Mouse (Mus musculus): ENCODE measurements around the gene Msto1. TPM values are rescaled to one million over a fixed set of nuclear protein-coding genes. Genes with fewer than 3 reads are reported as not detected.
"Not testable (repeated sequence)": the region's sequence is repeated elsewhere in the genome, so short reads cannot be mapped to it uniquely, and the experiment has no call there.

Gene Msto1
- polyA plus RNA-seq, 1 experiment from 2014 or later = 44.7 TPM

- not testable (repeated sequence) for H3K9ac ChIP-seq (replicated peaks); H3K4me2 ChIP-seq (replicated peaks); H3K27me3 ChIP-seq; ATAC-seq; H3K27ac ChIP-seq; H3K4me1 ChIP-seq (replicated peaks); H3K4me3 ChIP-seq (replicated peaks); H3K9me3 ChIP-seq
- 95% methylated on average over 4 of the region's 4 CpGs for WGBS
- H3K36me3 ChIP-seq = peaks cover 16% of the 10 kb centered on the region; the same call in 1 of the 2 replicates
Measured at GRCm38 (mm10) chr3:88882536-88882935, 31.3 kb downstream of the Msto1 start.

DNA sequence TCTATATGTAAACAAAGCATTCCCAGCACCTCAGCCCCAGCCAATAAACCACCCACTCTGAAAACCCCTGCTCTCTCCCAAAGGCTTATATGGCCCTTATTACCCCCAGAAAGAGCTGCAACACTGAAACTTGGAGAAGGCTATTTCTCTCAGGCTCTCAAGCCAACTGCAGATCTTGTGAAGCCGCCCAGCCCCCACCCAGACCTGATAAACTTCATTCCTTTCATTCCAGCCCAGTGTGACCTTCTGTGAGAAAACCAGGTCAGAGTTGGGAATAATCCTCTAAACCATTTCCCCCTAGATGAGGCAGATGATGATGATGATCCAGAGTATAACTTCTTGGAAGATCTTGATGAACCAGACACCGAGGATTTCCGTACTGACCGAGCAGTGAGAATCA is 45.4 kb downstream of the Msto1 start:
- not testable (repeated sequence) for H3K4me2 ChIP-seq (replicated peaks); H3K27ac ChIP-seq; H3K9ac ChIP-seq (replicated peaks); H3K9me3 ChIP-seq; H3K4me3 ChIP-seq (replicated peaks); H3K4me1 ChIP-seq (replicated peaks); H3K27me3 ChIP-seq; ATAC-seq
- H3K36me3 ChIP-seq = peaks cover 29% of the 10 kb centered on the region
- 94% methylated on average over 2 of the region's 4 CpGs for WGBS

- not testable (repeated sequence) for H3K9ac ChIP-seq (replicated peaks); H3K9me3 ChIP-seq; H3K27me3 ChIP-seq; H3K27ac ChIP-seq; H3K4me1 ChIP-seq (replicated peaks); H3K4me2 ChIP-seq (replicated peaks); H3K4me3 ChIP-seq (replicated peaks); ATAC-seq
- no CpG with 5 or more reads among the region's 8 CpGs for WGBS
- peaks cover 40% of the 10 kb centered on the region for H3K36me3 ChIP-seq
Measured at GRCm38 (mm10) chr3:88867177-88867576, 46.6 kb downstream of the Msto1 start.

- no CpG with 5 or more reads among the region's 3 CpGs for WGBS
Measured at GRCm38 (mm10) chr3:88866735-88867134, 47.1 kb downstream of the Msto1 start.

DNA sequence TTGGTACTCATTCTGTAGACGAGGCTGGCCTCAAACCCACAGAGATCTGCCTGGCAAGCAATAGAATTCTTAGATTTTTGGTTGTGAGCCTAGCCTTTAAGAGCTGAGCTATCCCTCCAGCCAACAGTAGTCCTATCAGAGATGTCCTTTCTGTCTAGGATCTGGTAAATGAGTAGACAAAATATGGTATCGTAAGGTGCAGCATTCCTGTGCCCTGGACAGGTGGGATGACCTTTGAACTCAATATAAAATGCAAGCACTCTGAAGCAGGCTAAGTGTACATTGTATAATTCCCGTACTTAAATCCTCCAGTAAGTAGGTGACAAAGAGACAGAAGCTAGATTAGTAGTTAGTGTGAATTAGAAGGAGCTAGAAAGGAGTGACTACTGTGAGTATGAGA is 51.7 kb downstream of the Msto1 start:
- peaks cover 87% of the 10 kb centered on the region for H3K36me3 ChIP-seq
- no peaks in the 10 kb centered on the region for H3K27me3 ChIP-seq
- no peaks in the 10 kb centered on the region for H3K9me3 ChIP-seq
- ATAC-seq = no peak
- H3K4me3 ChIP-seq (replicated peaks) = no peak overlapping the region
- no peak overlapping the region for H3K9ac ChIP-seq (replicated peaks)
- no peak overlapping the region for H3K27ac ChIP-seq
- WGBS = 95% methylated on average over 3 of the region's 3 CpGs
- no peaks in the 10 kb centered on the region for H3K4me1 ChIP-seq (replicated peaks)
- H3K4me2 ChIP-seq (replicated peaks) = no peak overlapping the region

More at GRCm38 (mm10) chr3:88866735-88867134, 47.1 kb downstream of the Msto1 start:
- H3K4me2 ChIP-seq (replicated peaks); H3K27me3 ChIP-seq; H3K4me3 ChIP-seq (replicated peaks); H3K9me3 ChIP-seq; H3K9ac ChIP-seq (replicated peaks); ATAC-seq; H3K27ac ChIP-seq; H3K4me1 ChIP-seq (replicated peaks): not testable (repeated sequence)
- peaks cover 45% of the 10 kb centered on the region for H3K36me3 ChIP-seq

- 97% methylated on average over 6 of the region's 6 CpGs for WGBS
- no peak for ATAC-seq
Measured at GRCm38 (mm10) chr3:88855837-88856236, 58.0 kb downstream of the Msto1 start.

More at GRCm38 (mm10) chr3:88855837-88856236, 58.0 kb downstream of the Msto1 start:
- no peak overlapping the region for H3K9ac ChIP-seq (replicated peaks)
- peaks cover 67% of the 10 kb centered on the region for H3K36me3 ChIP-seq
- H3K9me3 ChIP-seq = no peaks in the 10 kb centered on the region
- no peak overlapping the region for H3K27ac ChIP-seq
- no peaks in the 10 kb centered on the region for H3K27me3 ChIP-seq
- H3K4me3 ChIP-seq (replicated peaks) = no peak overlapping the region
- H3K4me1 ChIP-seq (replicated peaks) = no peaks in the 10 kb centered on the region
- H3K4me2 ChIP-seq (replicated peaks) = no peak overlapping the region

Other genes starting within 250 kb of the Msto1 start
- gene Khdc4, start 228.2 kb downstream of the Msto1 start, polyA plus RNA-seq (2015; fragmentation: Nextera tagmentation; extraction: Ambion mirVana) = 102 and 105 TPM in 2 replicates
- gene Rit1, start 197.2 kb downstream of the Msto1 start, polyA plus RNA-seq (2015; fragmentation: Nextera tagmentation; extraction: Ambion mirVana) = 51.1 and 52.1 TPM in 2 replicates
- gene Syt11, start 138.8 kb downstream of the Msto1 start, polyA plus RNA-seq (2015; fragmentation: Nextera tagmentation; extraction: Ambion mirVana) = 200 and 211 TPM in 2 replicates
- gene Gon4l, start 78.8 kb downstream of the Msto1 start, polyA plus RNA-seq (2015; fragmentation: Nextera tagmentation; extraction: Ambion mirVana) = 14.1 and 14.9 TPM in 2 replicates
- gene Ash1l, start 36.6 kb upstream of the Msto1 start, polyA plus RNA-seq (2015; fragmentation: Nextera tagmentation; extraction: Ambion mirVana) = 22.2 and 23.0 TPM in 2 replicates
- 128 and 131 TPM in 2 replicates for gene Dap3, start 37.2 kb upstream of the Msto1 start, polyA plus RNA-seq (2015; fragmentation: Nextera tagmentation; extraction: Ambion mirVana)
- 59.8 and 69.5 TPM in 2 replicates for gene Rusc1, start 179.3 kb upstream of the Msto1 start, polyA plus RNA-seq (2015; fragmentation: Nextera tagmentation; extraction: Ambion mirVana)
- not detected in 2 replicates for gene Gm43738, start 187.1 kb upstream of the Msto1 start, polyA plus RNA-seq (2015; fragmentation: Nextera tagmentation; extraction: Ambion mirVana)
- 351 and 358 TPM in 2 replicates for gene Fdps, start 188.0 kb upstream of the Msto1 start, polyA plus RNA-seq (2015; fragmentation: Nextera tagmentation; extraction: Ambion mirVana)
- gene Pklr, start 222.1 kb upstream of the Msto1 start, polyA plus RNA-seq (2015; fragmentation: Nextera tagmentation; extraction: Ambion mirVana) = 0.24 TPM in 1 of 2 replicates, not detected in the other
- 28.9 and 32.3 TPM in 2 replicates for gene Hcn3, start 246.2 kb upstream of the Msto1 start, polyA plus RNA-seq (2015; fragmentation: Nextera tagmentation; extraction: Ambion mirVana)

Data from midbrain, embryonic 13.5 days (tissue).